Mouse (Mus musculus): ENCODE data around the gene Yod1. TPM values are rescaled to one million over a fixed set of nuclear protein-coding genes. Genes with fewer than 3 reads are reported as not detected.

Yod1 gene
- polyA plus RNA-seq, 1 experiment from 2014 or later, result 20.3 TPM

DNA sequence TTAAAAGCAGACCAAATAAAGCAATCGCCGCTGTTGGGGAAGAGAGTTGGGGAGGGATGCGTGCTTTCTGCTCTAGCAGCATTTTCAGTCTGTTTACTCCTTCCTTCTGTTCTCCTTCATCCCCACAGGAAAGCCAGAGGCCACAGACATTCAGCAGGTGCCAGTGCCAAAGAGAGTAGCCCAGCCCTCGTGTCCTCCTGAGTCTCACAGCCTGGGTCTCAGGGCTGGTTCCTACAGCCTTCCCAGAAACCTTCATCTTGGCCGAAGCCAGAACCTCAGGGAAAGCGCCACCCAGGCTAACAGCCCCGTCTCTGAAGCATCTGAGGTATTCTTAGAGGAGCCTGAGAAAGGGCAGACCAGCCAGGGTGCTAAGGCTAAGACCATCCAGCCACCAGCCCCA is 25.1 kb downstream of the Yod1 start:
- ATAC-seq, result no peak
- H3K27ac ChIP-seq (ENCODE audit: low read depth), result peak overlapping the region; percentile 99
- no peak overlapping the region for H3K9ac ChIP-seq (replicated peaks)
- H3K4me3 ChIP-seq (ENCODE audit: low read depth, low read length), result no peak overlapping the region
- peaks cover 62% of the 10 kb centered on the region for H3K4me1 ChIP-seq (ENCODE audit: insufficient read depth)
- WGBS (ENCODE audit: insufficient replicate concordance), result 79% methylated on average over 7 of the region's 7 CpGs
- H3K9me3 ChIP-seq (ENCODE audit: low read length), result no peaks in the 10 kb centered on the region
- no peak overlapping the region for H3K4me2 ChIP-seq (ENCODE audit: low read depth, low read length)
- no peaks in the 10 kb centered on the region for H3K27me3 ChIP-seq (ENCODE audit: insufficient read depth, low read length)
- TF ChIP-seq CTCF (IDR thresholded peaks at IDR 0.05; ENCODE audit: low read depth), result no peak
- TF ChIP-seq EP300 (IDR thresholded peaks at IDR 0.05; ENCODE audit: low read depth), result no peak
- no peak for DNase-seq
- peaks cover 17% of the 10 kb centered on the region for H3K36me3 ChIP-seq (replicated peaks; ENCODE audit: insufficient read depth, low read length)

DNA sequence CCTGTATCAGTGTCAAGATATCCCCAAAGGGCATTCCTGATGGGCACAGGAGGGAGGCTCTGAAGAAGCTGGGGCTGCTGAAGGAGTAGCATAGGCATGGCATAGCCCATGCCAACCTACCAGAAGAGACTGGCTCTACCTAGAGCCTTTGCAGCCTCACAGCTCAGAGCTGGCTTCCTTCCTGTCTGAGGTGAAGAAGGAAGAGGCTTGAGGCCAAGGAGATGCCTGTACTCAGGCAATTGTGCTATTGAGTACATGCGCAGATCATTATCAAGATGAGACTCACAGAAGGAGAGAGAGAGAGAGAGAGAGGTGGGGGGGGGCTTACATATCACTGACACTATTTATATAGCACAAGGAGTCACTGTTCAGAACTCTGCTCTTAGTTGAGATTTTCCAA is 26.6 kb downstream of the Yod1 start:
- WGBS (ENCODE audit: insufficient replicate concordance), result 53% methylated on average over 1 of the region's 1 CpGs
- H3K4me2 ChIP-seq (ENCODE audit: low read depth, low read length), result no peak overlapping the region
- peaks cover 53% of the 10 kb centered on the region for H3K4me1 ChIP-seq (ENCODE audit: insufficient read depth)
- H3K36me3 ChIP-seq (replicated peaks; ENCODE audit: insufficient read depth, low read length), result peaks cover 17% of the 10 kb centered on the region
- H3K27ac ChIP-seq (ENCODE audit: low read depth), result peak overlapping the region; percentile 99; the same call in 1 of the 2 replicates
- no peak for TF ChIP-seq CTCF (IDR thresholded peaks at IDR 0.05; ENCODE audit: low read depth)
- no peak for TF ChIP-seq EP300 (IDR thresholded peaks at IDR 0.05; ENCODE audit: low read depth)
- 0 out of 2 replicates have a peak overlapping the region, but pooled peaks have one; percentile 11 for H3K9ac ChIP-seq (replicated peaks)
- H3K27me3 ChIP-seq (ENCODE audit: insufficient read depth, low read length), result no peaks in the 10 kb centered on the region
- DNase-seq (peak; percentile 11), ATAC-seq (no peak)
- H3K4me3 ChIP-seq (ENCODE audit: low read depth, low read length), result no peak overlapping the region
- H3K9me3 ChIP-seq (ENCODE audit: low read length), result no peaks in the 10 kb centered on the region

DNA sequence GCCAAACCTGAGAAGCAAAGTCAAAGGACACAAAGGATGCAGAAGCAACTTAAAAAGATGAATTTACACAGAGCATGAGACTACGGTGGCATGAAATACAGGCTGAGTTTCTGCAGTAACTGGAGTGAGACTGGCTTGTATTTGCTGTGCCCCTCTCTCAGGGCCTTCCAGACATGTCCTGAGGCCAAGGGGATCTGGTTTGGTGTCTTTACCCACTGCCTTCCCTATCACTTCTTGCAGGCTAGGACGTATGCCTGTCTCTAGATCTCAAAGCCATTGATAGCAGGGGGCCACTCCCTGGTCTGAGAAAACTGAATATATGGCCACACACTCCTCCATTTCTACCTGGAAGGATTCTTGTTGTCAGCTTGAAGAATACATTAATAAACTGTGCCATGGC is 27.1 kb downstream of the Yod1 start:
- Histone ChIP-seq H3K9ac (replicated peaks) (0 out of 2 replicates have a peak overlapping the region, but pooled peaks have one; percentile 11), H3K9me3 (ENCODE audit: low read length) (no peaks in the 10 kb centered on the region), H3K4me1 (ENCODE audit: insufficient read depth) (peaks cover 53% of the 10 kb centered on the region), H3K27ac (ENCODE audit: low read depth) (peak overlapping the region; percentile 99; the same call in 1 of the 2 replicates), H3K36me3 (replicated peaks; ENCODE audit: insufficient read depth, low read length) (peaks cover 17% of the 10 kb centered on the region), H3K4me3 (ENCODE audit: low read depth, low read length) (no peak overlapping the region), H3K27me3 (ENCODE audit: insufficient read depth, low read length) (no peaks in the 10 kb centered on the region), H3K4me2 (ENCODE audit: low read depth, low read length) (peak overlapping the region; percentile 19; the same call in 1 of the 2 replicates)
- 55% methylated on average over 2 of the region's 2 CpGs for WGBS (ENCODE audit: insufficient replicate concordance)
- no peak for ATAC-seq
- TF ChIP-seq EP300 (IDR thresholded peaks at IDR 0.05; ENCODE audit: low read depth), result no peak
- no peak for TF ChIP-seq CTCF (IDR thresholded peaks at IDR 0.05; ENCODE audit: low read depth)
- no peak for DNase-seq

DNA sequence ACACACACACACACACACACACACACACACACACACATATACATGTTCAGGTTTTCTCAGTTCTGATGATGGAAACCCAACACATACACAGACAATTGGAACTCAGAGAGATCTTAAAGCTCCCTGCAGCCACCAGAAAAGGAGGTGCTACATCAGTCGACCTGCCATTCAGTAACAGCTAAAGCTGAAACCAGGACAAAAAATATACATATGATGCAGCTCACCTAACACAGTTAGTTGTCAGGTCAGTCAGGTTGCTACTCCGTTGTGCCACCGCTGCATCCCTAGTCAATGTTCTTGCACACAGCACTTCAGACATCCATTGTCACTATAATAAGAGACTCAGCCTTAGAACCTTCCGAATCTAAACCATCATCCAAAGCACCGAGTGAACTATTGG is 27.8 kb downstream of the Yod1 start:
- no peak overlapping the region for H3K4me2 ChIP-seq (ENCODE audit: low read depth, low read length)
- no peaks in the 10 kb centered on the region for H3K9me3 ChIP-seq (ENCODE audit: low read length)
- no peak overlapping the region for H3K27ac ChIP-seq (ENCODE audit: low read depth)
- no peak for DNase-seq
- 82% methylated on average over 5 of the region's 5 CpGs for WGBS (ENCODE audit: insufficient replicate concordance)
- peaks cover 49% of the 10 kb centered on the region for H3K4me1 ChIP-seq (ENCODE audit: insufficient read depth)
- peaks cover 17% of the 10 kb centered on the region for H3K36me3 ChIP-seq (replicated peaks; ENCODE audit: insufficient read depth, low read length)
- TF ChIP-seq CTCF (IDR thresholded peaks at IDR 0.05; ENCODE audit: low read depth) (no peak), EP300 (IDR thresholded peaks at IDR 0.05; ENCODE audit: low read depth) (no peak)
- no peaks in the 10 kb centered on the region for H3K27me3 ChIP-seq (ENCODE audit: insufficient read depth, low read length)
- no peak overlapping the region for H3K4me3 ChIP-seq (ENCODE audit: low read depth, low read length)
- H3K9ac ChIP-seq (replicated peaks), result no peak overlapping the region
- ATAC-seq, result no peak

DNA sequence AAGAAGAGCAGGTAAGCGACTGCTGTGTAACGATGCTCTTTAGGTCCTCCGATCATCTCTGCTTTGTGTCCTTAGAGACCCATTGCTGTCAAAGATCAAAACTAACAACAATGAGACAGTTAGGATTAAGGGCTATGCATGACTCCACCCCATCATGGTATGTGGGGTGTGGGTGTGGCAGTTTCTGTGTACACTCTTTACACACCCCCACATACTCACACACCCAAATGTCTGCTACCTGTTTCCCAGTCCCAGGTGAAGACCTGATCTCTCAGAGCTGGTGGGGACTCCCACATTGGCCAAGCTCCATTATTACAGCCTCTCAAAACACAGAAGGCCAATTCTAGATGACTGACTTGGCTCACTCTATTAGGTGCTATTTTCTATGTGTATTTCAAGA is 28.5 kb downstream of the Yod1 start:
- H3K27ac ChIP-seq (ENCODE audit: low read depth), result no peak overlapping the region
- H3K9ac ChIP-seq (replicated peaks), result no peak overlapping the region

DNA sequence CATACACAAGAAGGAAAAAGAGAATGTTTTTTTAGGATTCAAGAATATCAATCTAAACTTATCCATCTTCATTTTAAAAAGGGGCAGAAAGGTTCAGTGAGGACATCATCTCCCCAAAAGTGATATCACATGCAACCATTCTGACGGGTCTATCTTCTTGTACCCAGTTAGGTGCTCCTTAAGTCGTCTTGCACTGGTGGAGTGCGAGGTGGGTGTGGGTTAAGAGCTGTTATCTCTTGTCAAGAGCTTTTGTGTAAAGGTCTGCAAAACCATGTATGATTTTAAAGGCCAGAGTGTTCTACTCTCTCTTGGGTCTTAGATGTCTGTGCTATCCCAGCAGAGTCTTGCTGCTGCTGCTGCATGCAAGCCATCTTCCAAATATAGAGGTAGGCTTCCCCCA is 29.7 kb downstream of the Yod1 start:
- DNase-seq (no peak), ATAC-seq (no peak)
- H3K4me3 ChIP-seq (ENCODE audit: low read depth, low read length), result no peak overlapping the region
- no peaks in the 10 kb centered on the region for H3K27me3 ChIP-seq (ENCODE audit: insufficient read depth, low read length)
- TF ChIP-seq EP300 (IDR thresholded peaks at IDR 0.05; ENCODE audit: low read depth), result no peak
- no peak for TF ChIP-seq CTCF (IDR thresholded peaks at IDR 0.05; ENCODE audit: low read depth)
- peaks cover 17% of the 10 kb centered on the region for H3K36me3 ChIP-seq (replicated peaks; ENCODE audit: insufficient read depth, low read length)
- no peak overlapping the region for H3K4me2 ChIP-seq (ENCODE audit: low read depth, low read length)
- no peak overlapping the region for H3K27ac ChIP-seq (ENCODE audit: low read depth)
- peaks cover 30% of the 10 kb centered on the region for H3K4me1 ChIP-seq (ENCODE audit: insufficient read depth)
- H3K9me3 ChIP-seq (ENCODE audit: low read length), result no peaks in the 10 kb centered on the region
- 46% methylated on average over 3 of the region's 3 CpGs for WGBS (ENCODE audit: insufficient replicate concordance)
- no peak overlapping the region for H3K9ac ChIP-seq (replicated peaks)

More for the DNA sequence above, 28.5 kb downstream of the Yod1 start:
- H3K4me3 ChIP-seq (ENCODE audit: low read depth, low read length), result no peak overlapping the region
- TF ChIP-seq EP300 (IDR thresholded peaks at IDR 0.05; ENCODE audit: low read depth) (no peak), CTCF (IDR thresholded peaks at IDR 0.05; ENCODE audit: low read depth) (no peak)
- 89% methylated on average over 3 of the region's 3 CpGs for WGBS (ENCODE audit: insufficient replicate concordance)
- no peaks in the 10 kb centered on the region for H3K9me3 ChIP-seq (ENCODE audit: low read length)
- H3K4me2 ChIP-seq (ENCODE audit: low read depth, low read length), result no peak overlapping the region
- ATAC-seq (no peak), DNase-seq (no peak)
- H3K36me3 ChIP-seq (replicated peaks; ENCODE audit: insufficient read depth, low read length), result peaks cover 17% of the 10 kb centered on the region
- no peaks in the 10 kb centered on the region for H3K27me3 ChIP-seq (ENCODE audit: insufficient read depth, low read length)
- H3K4me1 ChIP-seq (ENCODE audit: insufficient read depth), result peaks cover 43% of the 10 kb centered on the region

DNA sequence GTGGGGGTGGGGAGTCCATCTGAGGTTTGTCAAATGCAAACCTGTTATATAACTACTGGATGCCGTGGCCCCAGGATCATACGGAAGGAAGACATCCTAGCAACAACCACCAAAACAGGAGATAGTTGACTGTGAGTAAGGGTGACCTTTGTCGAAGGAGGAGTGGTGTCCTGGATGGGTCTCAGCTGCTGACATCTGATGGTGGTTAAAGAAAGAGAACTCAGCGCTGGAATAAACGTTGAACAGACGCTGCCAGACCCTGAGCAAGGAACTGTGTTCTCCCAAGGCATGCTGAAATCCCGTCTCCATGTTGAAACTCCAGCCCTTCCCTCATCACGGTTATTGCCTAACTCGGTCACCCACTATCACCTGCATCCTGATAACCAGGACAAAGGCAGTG is 42.6 kb downstream of the Yod1 start:
- Histone ChIP-seq H3K4me3 (ENCODE audit: low read depth, low read length) (no peak overlapping the region), H3K9me3 (ENCODE audit: low read length) (no peaks in the 10 kb centered on the region), H3K27me3 (ENCODE audit: insufficient read depth, low read length) (no peaks in the 10 kb centered on the region), H3K27ac (ENCODE audit: low read depth) (no peak overlapping the region), H3K9ac (replicated peaks) (no peak overlapping the region), H3K36me3 (replicated peaks; ENCODE audit: insufficient read depth, low read length) (no peaks in the 10 kb centered on the region), H3K4me2 (ENCODE audit: low read depth, low read length) (no peak overlapping the region), H3K4me1 (ENCODE audit: insufficient read depth) (peaks cover 7% of the 10 kb centered on the region; the same call in 1 of the 2 replicates)
- TF ChIP-seq EP300 (IDR thresholded peaks at IDR 0.05; ENCODE audit: low read depth), result no peak
- TF ChIP-seq CTCF (IDR thresholded peaks at IDR 0.05; ENCODE audit: low read depth), result no peak
- 56% methylated on average over 9 of the region's 9 CpGs for WGBS (ENCODE audit: insufficient replicate concordance)
- DNase-seq, result no peak
- no peak for ATAC-seq
